Mouse (Mus musculus): ENCODE results near the gene Scrn1. TPM values are rescaled to one million over a fixed set of nuclear protein-coding genes. Genes with fewer than 3 reads are reported as not detected.

The Scrn1 gene
- total and polyA plus RNA-seq, 2 experiments, result under 0.01 TPM; not detected in 1

GRCm38 (mm10) chr6:54563561-54563960, 2.7 kb downstream of the Scrn1 start:
- no peak for TF ChIP-seq CTCF (IDR thresholded peaks at IDR 0.05; ENCODE audit: low read depth, low read length)
- no peak for TF ChIP-seq POLR2A (IDR thresholded peaks at IDR 0.05; ENCODE audit: extremely low read depth, insufficient read depth, low read length)
- Histone ChIP-seq H3K4me1 (ENCODE audit: control insufficient read depth, insufficient read depth, low read length) (no peaks in the 10 kb centered on the region), H3K4me3 (ENCODE audit: insufficient read depth, low read depth, low read length) (no peak overlapping the region), H3K79me2 (ENCODE audit: control insufficient read depth, insufficient read depth, low read length) (no peaks in the 10 kb centered on the region), H3K27ac (replicated peaks; ENCODE audit: insufficient read depth, low read depth, low read length) (no peak overlapping the region), H3K9ac (ENCODE audit: low read depth, low read length) (no peak overlapping the region), H3K36me3 (ENCODE audit: control insufficient read depth, insufficient read depth, low read length) (no peaks in the 10 kb centered on the region), H3K27me3 (ENCODE audit: control insufficient read depth, insufficient read depth, low read length) (peaks cover 15% of the 10 kb centered on the region)
- DNase-seq (ENCODE audit: extremely low read depth, low read depth, low spot score), result no peak
- 89% methylated on average over 4 of the region's 4 CpGs for WGBS

GRCm38 (mm10) chr6:54562018-54562809, 4.1 kb downstream of the Scrn1 start:
- no peaks in the 10 kb centered on the region for H3K79me2 ChIP-seq (ENCODE audit: control insufficient read depth, insufficient read depth, low read length)
- H3K9ac ChIP-seq (ENCODE audit: low read depth, low read length), result no peak overlapping the region
- no peak for DNase-seq (ENCODE audit: extremely low read depth, low read depth, low spot score)
- H3K27me3 ChIP-seq (ENCODE audit: control insufficient read depth, insufficient read depth, low read length), result peaks cover 15% of the 10 kb centered on the region
- H3K4me3 ChIP-seq (ENCODE audit: insufficient read depth, low read depth, low read length), result no peak overlapping the region
- no peaks in the 10 kb centered on the region for H3K4me1 ChIP-seq (ENCODE audit: control insufficient read depth, insufficient read depth, low read length)
- no peak for TF ChIP-seq POLR2A (IDR thresholded peaks at IDR 0.05; ENCODE audit: extremely low read depth, insufficient read depth, low read length)
- no peak for TF ChIP-seq CTCF (IDR thresholded peaks at IDR 0.05; ENCODE audit: low read depth, low read length)
- H3K27ac ChIP-seq (replicated peaks; ENCODE audit: insufficient read depth, low read depth, low read length), result no peak overlapping the region
- 76% methylated on average over 17 of the region's 17 CpGs for WGBS
- H3K36me3 ChIP-seq (ENCODE audit: control insufficient read depth, insufficient read depth, low read length), result no peaks in the 10 kb centered on the region

- no peaks in the 10 kb centered on the region for H3K36me3 ChIP-seq (ENCODE audit: control insufficient read depth, insufficient read depth, low read length)
- DNase-seq (ENCODE audit: extremely low read depth, low read depth, low spot score), result no peak
- no peak overlapping the region for H3K9ac ChIP-seq (ENCODE audit: low read depth, low read length)
- TF ChIP-seq POLR2A (IDR thresholded peaks at IDR 0.05; ENCODE audit: extremely low read depth, insufficient read depth, low read length), result no peak
- TF ChIP-seq CTCF (IDR thresholded peaks at IDR 0.05; ENCODE audit: low read depth, low read length), result no peak
- H3K27ac ChIP-seq (replicated peaks; ENCODE audit: insufficient read depth, low read depth, low read length), result no peak overlapping the region
- no peaks in the 10 kb centered on the region for H3K79me2 ChIP-seq (ENCODE audit: control insufficient read depth, insufficient read depth, low read length)
- whole genome bisulfite sequencing, result 78% methylated on average over 7 of the region's 7 CpGs
- no peak overlapping the region for H3K4me3 ChIP-seq (ENCODE audit: insufficient read depth, low read depth, low read length)
- H3K27me3 ChIP-seq (ENCODE audit: control insufficient read depth, insufficient read depth, low read length), result no peaks in the 10 kb centered on the region
- no peaks in the 10 kb centered on the region for H3K4me1 ChIP-seq (ENCODE audit: control insufficient read depth, insufficient read depth, low read length)
These were observed 7.8 kb downstream of the Scrn1 start for GRCm38 (mm10) chr6:54558466-54558865.

GRCm38 (mm10) chr6:54557671-54558070, 8.6 kb downstream of the Scrn1 start:
- no peak for DNase-seq (ENCODE audit: extremely low read depth, low read depth, low spot score)
- 88% methylated on average over 7 of the region's 7 CpGs for WGBS
- Histone ChIP-seq H3K4me1 (ENCODE audit: control insufficient read depth, insufficient read depth, low read length) (no peaks in the 10 kb centered on the region), H3K9ac (ENCODE audit: low read depth, low read length) (no peak overlapping the region), H3K79me2 (ENCODE audit: control insufficient read depth, insufficient read depth, low read length) (no peaks in the 10 kb centered on the region), H3K27me3 (ENCODE audit: control insufficient read depth, insufficient read depth, low read length) (no peaks in the 10 kb centered on the region), H3K4me3 (ENCODE audit: insufficient read depth, low read depth, low read length) (no peak overlapping the region), H3K36me3 (ENCODE audit: control insufficient read depth, insufficient read depth, low read length) (no peaks in the 10 kb centered on the region), H3K27ac (replicated peaks; ENCODE audit: insufficient read depth, low read depth, low read length) (no peak overlapping the region)
- TF ChIP-seq CTCF (IDR thresholded peaks at IDR 0.05; ENCODE audit: low read depth, low read length) (no peak), POLR2A (IDR thresholded peaks at IDR 0.05; ENCODE audit: extremely low read depth, insufficient read depth, low read length) (no peak)

- Histone ChIP-seq H3K9ac (ENCODE audit: low read depth, low read length) (no peak overlapping the region), H3K27ac (replicated peaks; ENCODE audit: insufficient read depth, low read depth, low read length) (no peak overlapping the region), H3K79me2 (ENCODE audit: control insufficient read depth, insufficient read depth, low read length) (no peaks in the 10 kb centered on the region), H3K27me3 (ENCODE audit: control insufficient read depth, insufficient read depth, low read length) (no peaks in the 10 kb centered on the region), H3K4me1 (ENCODE audit: control insufficient read depth, insufficient read depth, low read length) (no peaks in the 10 kb centered on the region), H3K4me3 (ENCODE audit: insufficient read depth, low read depth, low read length) (no peak overlapping the region), H3K36me3 (ENCODE audit: control insufficient read depth, insufficient read depth, low read length) (no peaks in the 10 kb centered on the region)
- TF ChIP-seq POLR2A (IDR thresholded peaks at IDR 0.05; ENCODE audit: extremely low read depth, insufficient read depth, low read length) (no peak), CTCF (IDR thresholded peaks at IDR 0.05; ENCODE audit: low read depth, low read length) (no peak)
- WGBS, result 81% methylated on average over 1 of the region's 1 CpGs
- no peak for DNase-seq (ENCODE audit: extremely low read depth, low read depth, low spot score)
These were observed 10.5 kb downstream of the Scrn1 start for GRCm38 (mm10) chr6:54555816-54556215.

Measured in liver, adult 2 months (tissue).